13 mouse cellular contexts compared by ENCODE assay signal in genomic region chr3:152201181-152201580, GRCm38 (mm10).
"Had no signal": no experiment of that assay in that cellular context is flagged by ENCODE, and none has a peak within 500 bp of the region (broad histone marks: within the 10 kb centered on the region; RNA-seq: fewer than 3 reads in every experiment).

No protein-coding gene starts in this region.

- H3K4me1 ChIP-seq: limb, embryonic 12.5 days; midbrain, embryonic 12.5 days had no signal

- DNase-seq: kidney, adult 11 months; kidney, adult 9 months; kidney, postnatal 36 days; layer of hippocampus, adult 9-11 months; layer of hippocampus, postnatal 36 days; lung, adult 18-20 months; right cerebral cortex, postnatal 25 days; thymus, adult 2 months; thymus, postnatal 25 days had no signal

- H3K9ac ChIP-seq: limb, embryonic 12.5 days; midbrain, embryonic 12.5 days had no signal

- H3K9me3 ChIP-seq: limb, embryonic 12.5 days; midbrain, embryonic 12.5 days had no signal

- H3K27ac ChIP-seq: kidney, postnatal 0 days; limb, embryonic 12.5 days; midbrain, embryonic 12.5 days had no signal

- H3K4me2 ChIP-seq: limb, embryonic 12.5 days; midbrain, embryonic 12.5 days had no signal

- H3K4me3 ChIP-seq: limb, embryonic 12.5 days; midbrain, embryonic 12.5 days had no signal

- H3K27me3 ChIP-seq: limb, embryonic 12.5 days; midbrain, embryonic 12.5 days had no signal

- H3K36me3 ChIP-seq: limb, embryonic 12.5 days; midbrain, embryonic 12.5 days had no signal

- ATAC-seq: midbrain, embryonic 16.5 days had no signal
